Mouse (Mus musculus): ENCODE measurements around the gene Samd4b.

The Samd4b gene

GRCm38 (mm10) chr7:28593206-28594111, 4.5 kb downstream of the Samd4b start:
- no peak for ATAC-seq (ENCODE audit: insufficient number of reproducible peaks, low FRiP score, low TSS enrichment)

DNA sequence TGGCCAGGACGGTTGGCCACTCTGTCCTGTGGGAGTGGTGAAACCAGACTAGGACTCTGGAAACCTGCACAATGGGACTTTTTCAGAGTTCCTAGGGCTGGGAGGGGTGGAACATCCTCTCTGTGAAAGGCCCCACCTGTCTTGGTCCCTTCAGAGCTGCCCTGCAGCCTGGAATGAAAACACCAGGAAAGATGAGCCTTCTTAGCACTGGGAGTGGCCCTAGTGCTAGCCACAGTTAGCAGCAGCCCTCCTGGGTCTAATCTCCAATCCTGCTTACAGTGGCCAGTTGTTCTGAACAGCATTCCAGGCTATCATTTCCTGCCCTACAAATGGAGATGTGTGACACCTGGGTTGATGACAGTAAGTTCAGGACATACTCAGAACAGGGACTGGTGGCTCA, 6.1 kb downstream of the Samd4b start:
- ATAC-seq (ENCODE audit: insufficient number of reproducible peaks, low FRiP score, low TSS enrichment), result no peak

GRCm38 (mm10) chr7:28587644-28588043, 10.3 kb downstream of the Samd4b start:
- ATAC-seq (ENCODE audit: insufficient number of reproducible peaks, low FRiP score, low TSS enrichment), result no peak

- no peak for ATAC-seq (ENCODE audit: insufficient number of reproducible peaks, low FRiP score, low TSS enrichment)
Observed at GRCm38 (mm10) chr7:28586663-28587411, 11.1 kb downstream of the Samd4b start.

DNA sequence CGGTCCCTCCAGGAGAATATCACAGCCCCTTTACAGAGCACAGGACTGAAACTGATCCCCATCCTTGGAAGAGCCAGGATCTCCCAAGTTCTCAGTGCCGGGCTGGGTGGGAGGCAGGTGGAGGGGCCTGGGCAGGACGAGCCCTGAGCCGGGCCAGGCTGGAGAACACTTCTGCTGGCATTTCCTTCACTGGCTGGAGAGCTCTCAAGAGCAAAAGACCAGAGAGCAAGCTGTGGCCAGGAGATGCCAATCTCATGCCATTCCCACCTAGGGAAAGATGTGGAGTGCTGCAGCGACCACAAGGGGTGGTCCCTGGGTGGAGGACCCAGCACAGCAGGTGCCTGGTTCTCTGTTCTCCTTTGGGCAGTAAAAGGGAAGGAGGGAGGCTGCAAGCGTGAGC, 12.9 kb downstream of the Samd4b start:
- no peak for ATAC-seq (ENCODE audit: insufficient number of reproducible peaks, low FRiP score, low TSS enrichment)

DNA sequence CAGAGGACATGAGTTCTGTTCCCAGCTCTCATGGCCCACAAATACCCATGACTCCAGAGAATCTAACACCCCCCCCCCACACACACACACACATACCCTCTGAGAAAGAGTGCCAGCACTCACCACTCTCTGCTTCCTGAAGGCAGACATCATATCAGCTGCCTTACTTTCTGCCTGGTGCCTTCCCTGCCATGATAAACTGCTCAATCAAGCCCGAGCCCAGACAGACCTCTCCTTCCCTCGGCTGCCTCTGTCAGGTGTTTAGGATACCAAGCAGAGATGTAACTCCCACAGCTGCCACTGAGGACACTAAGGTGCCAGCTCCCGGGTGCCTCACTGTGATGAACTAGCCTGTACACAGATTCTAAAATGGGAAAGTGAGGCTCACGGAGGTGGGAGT, 13.5 kb downstream of the Samd4b start:
- no peak for ATAC-seq (ENCODE audit: insufficient number of reproducible peaks, low FRiP score, low TSS enrichment)

DNA sequence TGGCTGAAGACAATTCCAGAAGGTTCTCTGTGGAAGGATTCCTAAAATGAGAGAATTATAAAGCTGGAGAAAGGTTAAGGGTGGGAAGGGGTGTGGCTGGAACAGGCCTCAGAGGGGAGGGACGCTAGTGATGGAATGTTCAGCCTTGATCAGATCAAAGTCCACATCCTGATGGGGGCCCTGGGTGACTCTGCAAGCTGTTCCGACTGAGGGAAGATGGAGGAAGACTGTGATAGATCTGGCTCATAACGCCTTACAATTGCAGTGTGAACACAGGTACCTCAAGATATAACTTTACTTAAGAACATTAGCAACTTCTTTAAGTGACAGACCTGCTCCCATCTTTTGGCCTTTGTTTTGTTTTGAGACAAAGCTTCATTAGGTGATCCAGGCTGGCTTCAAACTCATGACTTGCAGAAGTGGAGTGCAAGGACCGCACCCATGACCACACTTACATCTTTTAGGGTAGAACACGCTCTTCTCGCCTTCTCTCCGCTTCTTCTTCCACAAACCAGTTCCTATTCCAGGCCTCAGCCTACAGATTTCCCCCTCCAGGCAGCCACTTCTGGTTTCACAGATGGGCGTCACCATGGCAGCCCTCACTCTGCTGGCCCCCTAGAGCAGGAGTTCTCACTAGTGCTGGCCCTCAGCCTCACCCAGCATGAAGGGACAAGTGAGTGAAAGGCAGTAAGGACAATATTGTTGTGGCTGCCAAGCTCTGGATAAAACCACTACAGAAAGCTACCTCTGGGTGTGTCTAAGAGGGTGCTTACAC, 14.2 kb downstream of the Samd4b start:
- ATAC-seq (ENCODE audit: insufficient number of reproducible peaks, low FRiP score, low TSS enrichment), result no peak

DNA sequence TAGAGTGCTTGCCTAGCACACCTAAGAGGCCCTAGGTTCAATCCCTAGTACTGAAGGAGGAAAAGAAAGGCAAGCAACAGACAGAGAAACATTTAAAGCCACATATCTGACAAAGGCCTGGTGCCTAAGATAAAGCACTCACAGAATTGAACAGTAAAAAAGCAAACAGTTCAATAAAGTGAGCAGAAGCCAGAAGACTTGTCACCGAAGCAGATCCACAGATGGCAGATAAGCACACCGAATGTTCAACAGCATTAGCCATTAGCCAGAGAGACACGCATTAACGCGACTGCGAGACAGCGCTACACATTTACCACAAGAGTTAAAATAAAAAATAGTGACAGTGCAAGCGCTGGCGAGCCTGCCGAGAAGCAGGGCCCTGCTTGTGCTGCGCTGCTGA, 15.1 kb downstream of the Samd4b start:
- no peak for ATAC-seq (ENCODE audit: insufficient number of reproducible peaks, low FRiP score, low TSS enrichment)

DNA sequence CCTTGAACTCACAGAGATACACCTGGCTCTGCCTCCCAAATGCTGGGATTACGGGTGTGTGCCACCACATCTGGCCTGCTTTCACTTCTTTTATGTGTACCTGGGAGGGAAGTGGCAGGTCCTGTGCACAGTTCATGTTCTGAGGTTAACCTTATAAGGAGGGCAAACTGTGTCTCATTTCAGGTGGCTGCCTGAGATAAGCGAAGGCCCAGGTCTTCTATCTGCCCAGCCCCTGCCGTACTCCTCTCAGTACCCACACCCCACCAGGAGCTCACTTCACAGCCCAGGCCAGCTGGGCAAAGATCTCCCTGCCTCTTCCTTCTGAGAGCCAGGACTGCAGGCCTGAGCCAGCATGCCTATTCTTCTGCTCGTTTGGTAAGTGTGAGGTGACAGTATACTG, 16.2 kb downstream of the Samd4b start:
- no peak for ATAC-seq (ENCODE audit: insufficient number of reproducible peaks, low FRiP score, low TSS enrichment)

DNA sequence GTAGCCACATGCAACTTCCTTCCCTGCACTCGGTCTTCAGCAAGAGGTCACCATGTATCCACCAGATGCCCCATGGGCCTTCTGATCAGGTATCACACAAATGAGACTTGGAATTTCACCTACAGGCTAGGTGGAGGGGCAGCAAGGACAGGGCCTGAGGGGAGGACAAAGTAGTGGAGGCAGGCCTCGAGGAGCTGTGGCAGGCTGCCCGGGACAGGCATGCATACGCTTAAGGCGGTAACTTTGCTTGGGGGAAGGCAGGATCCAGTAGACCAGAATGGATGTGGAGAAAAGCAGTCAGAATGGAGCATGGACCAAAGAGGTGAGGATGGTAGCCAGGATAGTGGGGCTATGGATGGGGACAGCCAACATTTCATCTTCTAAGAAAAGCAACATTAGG, 18.1 kb downstream of the Samd4b start:
- no peak for ATAC-seq (ENCODE audit: insufficient number of reproducible peaks, low FRiP score, low TSS enrichment)

DNA sequence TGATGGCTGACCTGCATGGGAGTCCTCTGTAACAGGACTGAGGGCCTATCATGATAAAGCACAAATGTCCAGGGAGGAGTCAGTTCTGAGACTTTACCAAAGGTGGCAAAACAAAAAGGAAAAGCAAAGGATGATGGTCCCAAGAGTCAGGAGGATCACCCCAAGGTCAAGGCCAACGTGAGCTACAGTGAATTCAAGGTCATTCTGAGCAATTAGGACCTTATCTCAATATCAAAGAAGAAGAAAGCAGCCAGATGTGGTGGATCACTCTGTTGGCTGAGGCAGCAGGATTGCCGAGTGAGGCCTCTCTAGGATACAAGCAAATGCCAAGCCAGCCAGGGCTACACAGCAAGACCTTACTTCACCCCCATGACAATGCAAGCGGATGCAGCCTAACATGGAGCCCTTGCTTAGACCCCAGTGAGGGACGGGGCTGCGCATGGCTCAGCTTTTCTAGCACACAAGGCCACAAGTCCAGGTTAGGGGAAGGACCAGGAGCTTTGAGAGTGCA, 19.3 kb downstream of the Samd4b start:
- no peak for ATAC-seq (ENCODE audit: insufficient number of reproducible peaks, low FRiP score, low TSS enrichment)

DNA sequence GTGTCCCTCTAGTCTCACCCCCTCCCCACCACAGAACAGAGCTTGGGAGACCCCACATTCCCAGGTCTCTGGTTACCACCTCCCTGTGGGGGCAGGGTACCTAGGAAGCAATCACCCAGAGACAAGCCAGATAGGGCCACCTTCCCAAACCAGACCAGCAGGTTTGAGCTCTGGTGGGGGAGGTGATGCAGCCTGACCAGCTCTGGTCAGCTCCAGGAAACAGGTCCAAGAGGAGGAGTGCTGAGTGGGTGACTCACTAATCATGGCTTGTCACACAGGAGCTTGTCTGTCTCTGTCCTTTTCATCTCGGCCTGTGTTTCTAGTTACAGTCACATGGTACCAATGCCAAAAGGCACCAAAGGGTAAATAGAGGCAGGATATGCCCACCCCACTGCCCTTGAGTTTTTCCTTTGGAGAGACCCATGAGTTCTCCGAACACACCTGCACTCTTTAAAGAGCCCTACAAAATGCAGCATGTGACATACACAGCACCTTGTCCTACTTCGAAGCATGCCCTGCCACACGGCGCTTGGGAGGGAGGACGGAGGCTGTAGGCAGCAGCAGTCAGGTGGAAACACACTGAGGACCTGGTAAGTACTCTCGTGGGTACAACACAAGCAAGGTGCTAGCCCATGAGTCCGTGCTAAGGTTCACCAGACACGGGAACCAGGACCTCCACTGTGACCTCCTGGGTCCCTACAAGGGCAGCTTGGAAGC, 20.0 kb downstream of the Samd4b start:
- 0 out of 2 replicates have a peak, but pooled peaks have one; percentile 15 for ATAC-seq (ENCODE audit: insufficient number of reproducible peaks, low FRiP score, low TSS enrichment)

DNA sequence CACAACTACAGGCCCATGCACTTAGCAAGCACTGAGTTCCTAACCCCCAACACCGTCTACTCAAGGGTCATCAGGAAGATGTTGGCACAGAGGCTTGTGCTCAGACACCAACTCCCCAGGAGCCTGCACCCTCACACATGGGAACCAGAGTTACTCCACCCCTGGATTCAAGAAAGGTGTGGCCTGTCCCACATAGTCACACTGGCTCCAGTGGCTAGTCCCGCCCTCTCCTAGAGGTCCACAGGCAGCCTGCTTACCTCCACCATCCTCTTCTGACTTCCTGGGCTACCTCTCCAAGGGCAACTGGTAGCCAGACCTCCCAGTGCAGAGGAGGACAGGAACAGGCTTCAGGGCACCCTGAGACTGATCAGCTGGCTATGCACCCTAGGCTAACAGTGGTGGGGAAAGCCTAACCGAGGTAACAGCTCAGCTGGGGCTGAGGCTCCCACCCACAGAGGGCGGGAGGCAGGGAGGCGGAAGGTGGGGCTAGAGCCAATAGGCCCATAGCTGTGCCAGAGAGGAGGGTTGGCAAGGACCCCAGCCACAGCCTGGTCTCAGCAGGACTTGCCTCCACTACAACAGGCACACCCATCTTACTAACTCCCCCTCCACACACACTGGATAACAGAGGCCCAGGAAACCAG, 21.6 kb downstream of the Samd4b start:
- no peak for ATAC-seq (ENCODE audit: insufficient number of reproducible peaks, low FRiP score, low TSS enrichment)

DNA sequence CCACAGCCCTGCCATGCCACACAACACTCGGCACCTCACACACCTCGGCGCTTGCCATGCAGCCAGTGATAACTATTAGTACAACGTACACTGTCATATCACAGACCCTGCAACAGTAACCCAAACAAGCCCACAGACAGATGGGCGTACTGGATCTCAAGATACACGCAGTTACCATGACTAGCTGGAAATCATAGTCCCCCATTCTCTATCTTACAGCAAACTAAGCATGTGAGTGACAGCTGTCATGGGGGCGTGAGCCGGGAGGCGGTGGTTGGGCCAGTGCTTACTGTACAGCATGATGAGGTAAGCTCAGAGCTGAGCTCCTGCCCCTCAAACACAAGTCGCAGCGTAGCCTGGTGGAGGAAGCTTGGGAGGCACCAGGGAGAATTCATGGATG, 22.3 kb downstream of the Samd4b start:
- no peak for ATAC-seq (ENCODE audit: insufficient number of reproducible peaks, low FRiP score, low TSS enrichment)

DNA sequence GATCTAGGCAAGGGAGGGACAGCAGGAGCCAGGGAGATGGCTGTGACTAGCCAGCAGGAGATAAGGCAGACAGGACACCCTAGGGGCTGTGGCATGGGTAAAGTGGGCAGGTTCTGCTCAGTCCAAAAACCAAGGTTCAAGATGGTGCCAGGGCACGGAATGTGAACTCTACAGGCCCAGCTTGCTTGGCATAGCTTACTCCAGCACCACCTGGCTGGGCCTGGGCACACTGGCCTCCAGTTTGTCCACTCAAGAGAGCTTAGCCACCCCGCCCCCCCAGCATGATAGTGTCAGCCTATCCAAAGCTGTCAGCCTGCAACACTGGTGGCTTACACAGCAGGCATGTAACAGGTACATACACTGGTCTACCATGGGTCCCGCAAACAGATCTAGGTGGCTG, 24.7 kb downstream of the Samd4b start:
- no peak for ATAC-seq (ENCODE audit: insufficient number of reproducible peaks, low FRiP score, low TSS enrichment)

DNA sequence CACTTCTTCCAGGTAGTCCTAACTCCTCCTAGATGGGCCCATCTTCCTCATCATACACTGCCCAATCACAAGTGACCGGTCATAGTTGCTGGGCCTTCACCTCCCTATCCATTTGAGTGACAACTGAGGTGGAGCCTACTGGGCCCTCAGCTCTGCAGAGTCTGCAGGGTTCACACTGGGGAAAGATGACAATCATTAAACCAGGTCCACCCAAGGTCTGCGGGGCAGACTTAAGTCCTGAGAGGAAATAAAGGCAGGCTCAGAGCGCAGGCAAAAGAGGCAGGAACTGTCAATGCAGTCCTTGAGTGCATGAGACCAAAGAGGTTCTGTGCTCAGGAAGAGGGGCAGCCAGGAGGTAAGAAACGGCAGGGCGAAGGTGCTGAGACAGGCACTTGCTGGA, 25.3 kb downstream of the Samd4b start:
- ATAC-seq (ENCODE audit: insufficient number of reproducible peaks, low FRiP score, low TSS enrichment), result no peak

DNA sequence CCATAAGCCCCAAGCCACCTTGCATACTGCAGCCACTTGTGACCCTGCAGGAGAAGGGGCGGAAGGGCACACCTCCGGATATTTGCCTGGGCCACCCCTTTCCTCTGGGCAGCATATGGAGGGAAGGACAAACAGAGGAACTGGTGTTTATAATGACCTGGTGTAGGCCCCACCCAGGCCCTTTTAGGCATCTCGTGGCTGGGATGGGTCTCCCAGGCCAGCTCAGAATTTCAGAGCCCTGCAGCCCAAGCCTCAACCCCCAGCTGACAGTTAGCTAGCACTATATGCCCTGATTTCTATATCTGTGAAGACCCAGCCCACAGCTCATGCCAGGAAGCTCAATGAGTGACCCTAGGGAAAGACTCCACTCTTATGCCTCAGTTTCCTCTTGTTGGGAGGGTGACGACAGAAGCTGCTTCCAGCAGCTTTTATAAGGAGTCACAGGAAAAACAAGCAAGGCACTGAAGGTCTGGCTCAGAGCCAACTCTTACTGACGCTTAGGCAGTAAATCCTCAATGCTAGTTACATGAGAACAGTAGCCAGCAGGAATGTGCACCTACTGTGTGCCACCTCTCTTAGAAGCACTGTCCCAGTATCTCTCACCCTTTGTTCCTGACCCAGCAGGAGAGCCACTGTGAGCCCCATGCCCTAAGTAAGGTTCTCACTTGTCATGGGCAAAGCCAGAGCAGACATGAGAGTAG, 26.8 kb downstream of the Samd4b start:
- no peak for ATAC-seq (ENCODE audit: insufficient number of reproducible peaks, low FRiP score, low TSS enrichment)

DNA sequence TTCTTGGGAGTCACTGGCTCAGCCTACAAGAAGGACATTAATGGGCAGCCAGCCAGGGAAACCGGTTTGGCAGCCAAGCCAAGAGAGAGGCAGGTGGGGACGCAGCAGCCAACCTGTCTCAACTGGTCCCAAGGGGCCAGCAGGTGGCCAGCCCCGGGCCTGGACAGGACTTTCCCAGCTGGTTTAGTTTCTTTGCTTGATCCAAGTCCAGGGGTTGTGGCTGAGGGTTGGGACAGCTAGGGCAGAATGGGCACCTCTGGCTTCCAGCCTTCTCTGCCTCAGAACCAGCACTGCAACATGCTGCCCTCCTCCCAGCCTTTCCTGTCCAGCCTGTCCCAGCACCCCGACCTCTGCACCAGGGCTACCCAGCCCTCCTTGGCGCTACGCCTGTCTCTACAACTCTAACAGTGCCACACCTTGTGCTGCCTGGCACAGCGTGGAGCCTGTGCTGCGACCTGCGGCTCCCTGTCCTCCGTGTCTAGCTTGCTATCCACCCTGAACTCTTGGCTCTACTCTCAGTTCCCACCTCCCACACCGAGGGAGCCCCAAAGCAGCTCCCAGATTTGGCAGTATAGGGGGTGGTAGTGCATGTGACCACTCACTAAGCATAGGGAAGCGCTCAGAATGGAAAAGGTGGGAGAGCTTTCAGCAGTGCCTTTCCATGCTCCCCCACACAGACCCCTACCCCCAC, 27.5 kb downstream of the Samd4b start:
- no peak; the same call in 1 of the 2 replicates for ATAC-seq (ENCODE audit: insufficient number of reproducible peaks, low FRiP score, low TSS enrichment)
